Mouse (Mus musculus) hindbrain, embryonic 13.5 days (tissue): Measurements from ENCODE around the gene Pigx. TPM values are rescaled to one million over a fixed set of nuclear protein-coding genes. Genes with fewer than 3 reads are reported as not detected.
"Not testable (repeated sequence)": the region's sequence is repeated elsewhere in the genome, so short reads cannot be mapped to it uniquely, and the experiment has no call there.

ENCODE experiments used
- ATAC-seq: fragments of 200-750 bp; cut with Nextera tagmentation; 2 replicates; pipeline ENCODE4 v1.8.0; 2017; ENCODE audit warnings: moderate TSS enrichment; ENCODE audit not compliant: low FRiP score
- H3K27ac ChIP-seq: fragments of 300-500 bp; sonication (generic); 2 replicates; pipeline ENCODE4 v1.5.1; 2015; ENCODE audit warnings: inconsistent platforms, mild to moderate bottlenecking, moderate library complexity
- H3K27me3 ChIP-seq: fragments of 300-500 bp; sonication (generic); 2 replicates; pipeline ENCODE4 v1.6.1; 2015; ENCODE audit warnings: mild to moderate bottlenecking, inconsistent platforms
- H3K36me3 ChIP-seq: fragments of 300-500 bp; sonication (generic); 2 replicates; pipeline ENCODE4 v1.6.1; 2015; ENCODE audit warnings: mild to moderate bottlenecking, inconsistent platforms
- H3K4me1 ChIP-seq: fragments of 300-500 bp; sonication (generic); replicated peaks from 2 replicates; pipeline ENCODE4 v1.6.1; 2015; ENCODE audit warnings: inconsistent platforms
- H3K4me2 ChIP-seq: fragments of 300-500 bp; sonication (generic); 2 replicates; pipeline ENCODE4 v1.6.1; 2015; ENCODE audit warnings: inconsistent platforms, mild to moderate bottlenecking, moderate library complexity
- H3K4me3 ChIP-seq: fragments of 300-500 bp; sonication (generic); 2 replicates; pipeline ENCODE4 v1.5.1; 2015; ENCODE audit warnings: mild to moderate bottlenecking, inconsistent platforms
- H3K9ac ChIP-seq: fragments of 300-500 bp; sonication (generic); 2 replicates; pipeline ENCODE4 v1.6.1; 2015; ENCODE audit warnings: mild to moderate bottlenecking, inconsistent platforms
- H3K9me3 ChIP-seq: fragments of 300-500 bp; sonication (generic); 2 replicates; pipeline ENCODE4 v1.6.1; 2016; ENCODE audit warnings: inconsistent platforms
- WGBS: fragments of 180-500 bp; shearing (Covaris S2); methylation state at CpG from one replicate; pipeline ENCODE4 v1.1.7; 2015; 5-methylcytosine and 5-hydroxymethylcytosine counted together
- polyA plus RNA-seq: library from polyadenylated mRNA; unstranded; fragments of >200 nt; fragmentation: Nextera tagmentation; extraction: Ambion mirVana; gene quantifications from 2 replicates; pipeline ENCODE4 v1.2.1, GENCODE M21; 2015

Pigx gene
- polyA plus RNA-seq, 1 experiment from 2014 or later: 132 TPM

GRCm38 (mm10) chr16:32075762-32076161 is 23.8 kb downstream of the Pigx start:
- Histone ChIP-seq H3K9ac (no peak overlapping the region), H3K4me2 (no peak overlapping the region), H3K4me3 (no peak overlapping the region), H3K9me3 (no peaks in the 10 kb centered on the region), H3K27ac (no peak overlapping the region), H3K27me3 (no peaks in the 10 kb centered on the region), H3K4me1 (peaks cover 32% of the 10 kb centered on the region), H3K36me3 (no peaks in the 10 kb centered on the region)
- WGBS: 73% methylated on average over 1 of the region's 1 CpGs
- no peak for ATAC-seq

GRCm38 (mm10) chr16:32070070-32070469 is 29.5 kb downstream of the Pigx start:
- H3K27ac ChIP-seq, H3K4me1 ChIP-seq, H3K27me3 ChIP-seq, H3K4me3 ChIP-seq, H3K9me3 ChIP-seq, H3K9ac ChIP-seq, ATAC-seq, H3K36me3 ChIP-seq, H3K4me2 ChIP-seq: not testable (repeated sequence)
- 89% methylated on average over 4 of the region's 4 CpGs for WGBS

- Histone ChIP-seq H3K27me3 (no peaks in the 10 kb centered on the region), H3K27ac (no peak overlapping the region), H3K4me2 (no peak overlapping the region), H3K4me3 (no peak overlapping the region), H3K9ac (no peak overlapping the region), H3K4me1 (0 out of 2 replicates have a peak, but pooled peaks cover 2% of the 10 kb centered on the region), H3K36me3 (no peaks in the 10 kb centered on the region), H3K9me3 (no peaks in the 10 kb centered on the region)
- ATAC-seq: no peak
- 87% methylated on average over 12 of the region's 12 CpGs for WGBS
Observed at GRCm38 (mm10) chr16:32068389-32069300, 30.9 kb downstream of the Pigx start.

GRCm38 (mm10) chr16:32066899-32067298 is 32.6 kb downstream of the Pigx start:
- 94% methylated on average over 1 of the region's 1 CpGs for WGBS
- H3K4me3 ChIP-seq: no peak overlapping the region
- H3K9ac ChIP-seq: no peak overlapping the region
- no peak overlapping the region for H3K4me2 ChIP-seq
- no peaks in the 10 kb centered on the region for H3K36me3 ChIP-seq
- no peak overlapping the region for H3K27ac ChIP-seq
- H3K4me1 ChIP-seq: 0 out of 2 replicates have a peak, but pooled peaks cover 2% of the 10 kb centered on the region
- ATAC-seq: no peak
- no peaks in the 10 kb centered on the region for H3K27me3 ChIP-seq
- no peaks in the 10 kb centered on the region for H3K9me3 ChIP-seq

- no peak overlapping the region for H3K4me2 ChIP-seq
- H3K9ac ChIP-seq: no peak overlapping the region
- ATAC-seq: no peak
- no peaks in the 10 kb centered on the region for H3K9me3 ChIP-seq
- H3K4me1 ChIP-seq: 0 out of 2 replicates have a peak, but pooled peaks cover 4% of the 10 kb centered on the region
- no peak overlapping the region for H3K4me3 ChIP-seq
- no peaks in the 10 kb centered on the region for H3K36me3 ChIP-seq
- WGBS: 87% methylated on average over 7 of the region's 7 CpGs
- no peak overlapping the region for H3K27ac ChIP-seq
- no peaks in the 10 kb centered on the region for H3K27me3 ChIP-seq
Observed at GRCm38 (mm10) chr16:32063900-32064299, 35.6 kb downstream of the Pigx start.

GRCm38 (mm10) chr16:32062226-32062625 is 37.3 kb downstream of the Pigx start:
- Histone ChIP-seq H3K27ac (no peak overlapping the region), H3K4me2 (no peak overlapping the region), H3K9ac (no peak overlapping the region), H3K4me3 (no peak overlapping the region), H3K36me3 (no peaks in the 10 kb centered on the region), H3K27me3 (no peaks in the 10 kb centered on the region), H3K9me3 (no peaks in the 10 kb centered on the region), H3K4me1 (0 out of 2 replicates have a peak, but pooled peaks cover 4% of the 10 kb centered on the region)
- WGBS: 84% methylated on average over 2 of the region's 2 CpGs
- ATAC-seq: no peak

- Histone ChIP-seq H3K36me3 (no peaks in the 10 kb centered on the region), H3K9ac (no peak overlapping the region), H3K9me3 (no peaks in the 10 kb centered on the region), H3K4me1 (0 out of 2 replicates have a peak, but pooled peaks cover 4% of the 10 kb centered on the region), H3K4me2 (no peak overlapping the region), H3K27ac (no peak overlapping the region), H3K27me3 (no peaks in the 10 kb centered on the region), H3K4me3 (no peak overlapping the region)
- ATAC-seq: no peak
- WGBS: 84% methylated on average over 6 of the region's 6 CpGs
Observed at GRCm38 (mm10) chr16:32059840-32060523, 39.6 kb downstream of the Pigx start.

- H3K36me3 ChIP-seq: no peaks in the 10 kb centered on the region
- no peaks in the 10 kb centered on the region for H3K27me3 ChIP-seq
- no peak overlapping the region for H3K4me2 ChIP-seq
- 91% methylated on average over 5 of the region's 5 CpGs for WGBS
- H3K9me3 ChIP-seq: no peaks in the 10 kb centered on the region
- no peak overlapping the region for H3K4me3 ChIP-seq
- 0 out of 2 replicates have a peak, but pooled peaks cover 4% of the 10 kb centered on the region for H3K4me1 ChIP-seq
- ATAC-seq: no peak
- H3K27ac ChIP-seq: no peak overlapping the region
- no peak overlapping the region for H3K9ac ChIP-seq
Observed at GRCm38 (mm10) chr16:32058817-32059216, 40.7 kb downstream of the Pigx start.

- H3K27me3 ChIP-seq: no peaks in the 10 kb centered on the region
- no peak overlapping the region for H3K4me3 ChIP-seq
- WGBS: 93% methylated on average over 4 of the region's 4 CpGs
- ATAC-seq: no peak
- H3K9ac ChIP-seq: no peak overlapping the region
- peaks cover 75% of the 10 kb centered on the region for H3K36me3 ChIP-seq
- H3K9me3 ChIP-seq: no peaks in the 10 kb centered on the region
- H3K4me1 ChIP-seq: no peaks in the 10 kb centered on the region
- H3K4me2 ChIP-seq: no peak overlapping the region
- H3K27ac ChIP-seq: no peak overlapping the region
Observed at GRCm38 (mm10) chr16:32042367-32042766, 57.2 kb downstream of the Pigx start.

Other genes with a start within 250 kb of the Pigx start
- 0.22 and 0.31 TPM in 2 replicates for gene Meltf, start 220.9 kb downstream of the Pigx start, polyA plus RNA-seq
- gene Pigz, start 165.9 kb downstream of the Pigx start, polyA plus RNA-seq: 2.3 and 3.4 TPM in 2 replicates
- 105 and 113 TPM in 2 replicates for gene 0610012G03Rik, start 151.2 kb downstream of the Pigx start, polyA plus RNA-seq
- gene Ncbp2, start 151.2 kb downstream of the Pigx start, polyA plus RNA-seq: 107 and 112 TPM in 2 replicates
- gene Senp5, start 96.5 kb downstream of the Pigx start, polyA plus RNA-seq: 17.5 and 18.5 TPM in 2 replicates
- 35.3 and 36.2 TPM in 2 replicates for gene Pak2, start 20.4 kb downstream of the Pigx start, polyA plus RNA-seq
- 48.4 and 52.0 TPM in 2 replicates for gene Cep19, start 60 bp upstream of the Pigx start, polyA plus RNA-seq
- gene Nrros, start 65.9 kb upstream of the Pigx start, polyA plus RNA-seq: 7.3 and 8.8 TPM in 2 replicates
- not detected in 2 replicates for gene Bex6, start 80.1 kb upstream of the Pigx start, polyA plus RNA-seq
- 7.6 and 8.2 TPM in 2 replicates for gene Fbxo45, start 147.4 kb upstream of the Pigx start, polyA plus RNA-seq
- gene Wdr53, start 147.5 kb upstream of the Pigx start, polyA plus RNA-seq: 17.1 and 17.4 TPM in 2 replicates
- gene Smco1, start 171.7 kb upstream of the Pigx start, polyA plus RNA-seq: 0.16 and 0.23 TPM in 2 replicates
- 28.4 and 29.1 TPM in 2 replicates for gene Rnf168, start 177.7 kb upstream of the Pigx start, polyA plus RNA-seq
- 28.5 and 29.0 TPM in 2 replicates for gene Ubxn7, start 232.5 kb upstream of the Pigx start, polyA plus RNA-seq